Mouse (Mus musculus) limb, embryonic 12.5 days (tissue): Measurements from ENCODE around the gene Slc22a16. TPM values are rescaled to one million over a fixed set of nuclear protein-coding genes. Genes with fewer than 3 reads are reported as not detected.
A peak's percentile ranks its signal among the peaks of the same experiment; 100 is the strongest.

ENCODE experiments used
- ATAC-seq: fragments of 200-750 bp; cut with Nextera tagmentation; 2 replicates; pipeline ENCODE4 v1.8.0; 2017; ENCODE audit warnings: low read depth, moderate TSS enrichment; ENCODE audit not compliant: insufficient number of reproducible peaks, insufficient read depth, low FRiP score, low TSS enrichment
- H3K27ac ChIP-seq: fragments of 300-500 bp; sonication (generic); 2 replicates; pipeline ENCODE4 v1.5.1; 2016; ENCODE audit warnings: mild to moderate bottlenecking, moderate library complexity
- H3K27me3 ChIP-seq: fragments of 300-500 bp; sonication (generic); 2 replicates; pipeline ENCODE4 v1.6.1; 2016; ENCODE audit warnings: mild to moderate bottlenecking, moderate library complexity
- H3K36me3 ChIP-seq: fragments of 300-500 bp; sonication (generic); 2 replicates; pipeline ENCODE4 v1.6.1; 2016; ENCODE audit warnings: mild to moderate bottlenecking, moderate library complexity
- H3K4me1 ChIP-seq: fragments of 300-500 bp; sonication (generic); replicated peaks from 2 replicates; pipeline ENCODE4 v1.6.1; 2016
- H3K4me2 ChIP-seq: fragments of 300-500 bp; sonication (generic); 2 replicates; pipeline ENCODE4 v1.6.1; 2016; ENCODE audit warnings: mild to moderate bottlenecking, moderate library complexity
- H3K4me3 ChIP-seq: fragments of 300-500 bp; sonication (generic); replicated peaks from 2 replicates; pipeline ENCODE4 v1.5.1; 2016; ENCODE audit warnings: mild to moderate bottlenecking
- H3K9ac ChIP-seq: fragments of 300-500 bp; sonication (generic); replicated peaks from 2 replicates; pipeline ENCODE4 v1.6.1; 2016; ENCODE audit warnings: mild to moderate bottlenecking, moderate library complexity
- H3K9me3 ChIP-seq: fragments of 300-500 bp; sonication (generic); 2 replicates; pipeline ENCODE4 v1.6.1; 2016; ENCODE audit warnings: mild to moderate bottlenecking, moderate library complexity
- WGBS: fragments of 180-500 bp; shearing (Covaris S2); methylation state at CpG from one replicate; pipeline ENCODE4 v1.1.7; 2016; 5-methylcytosine and 5-hydroxymethylcytosine counted together
- polyA plus RNA-seq: library from polyadenylated mRNA; unstranded; fragments of >200 nt; fragmentation: Nextera tagmentation; extraction: Ambion mirVana; gene quantifications from 2 replicates; pipeline ENCODE4 v1.2.1, GENCODE M21; 2016

Gene Slc22a16
- polyA plus RNA-seq, 1 experiment from 2014 or later: not detected

GRCm38 (mm10) chr10:40617973-40618372 lies 47.8 kb downstream of the Slc22a16 start:
- no peaks in the 10 kb centered on the region for H3K27me3 ChIP-seq
- H3K4me1 ChIP-seq: no peaks in the 10 kb centered on the region
- no peak overlapping the region for H3K4me3 ChIP-seq
- H3K27ac ChIP-seq: no peak overlapping the region
- no peaks in the 10 kb centered on the region for H3K9me3 ChIP-seq
- H3K36me3 ChIP-seq: no peaks in the 10 kb centered on the region
- H3K9ac ChIP-seq: no peak overlapping the region
- no peak overlapping the region for H3K4me2 ChIP-seq
- no peak for ATAC-seq

DNA sequence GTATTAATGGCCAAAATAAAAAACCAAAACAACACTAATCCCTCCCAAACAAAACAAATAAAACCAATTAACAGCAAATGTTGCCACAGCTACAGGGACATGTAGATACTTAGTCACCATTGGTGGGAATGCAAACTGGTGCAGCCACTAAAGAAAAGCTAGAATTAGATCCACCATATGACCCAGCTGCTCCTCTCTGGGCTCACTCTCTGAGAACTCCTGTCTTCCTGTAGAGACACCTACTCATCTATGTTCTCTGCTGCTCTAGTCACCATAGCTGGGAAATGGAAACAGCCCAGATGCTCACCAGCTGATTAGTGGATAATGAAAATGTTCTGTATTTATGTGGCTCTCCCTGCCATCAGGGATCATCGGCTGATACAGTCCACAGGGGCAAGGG lies 49.6 kb downstream of the Slc22a16 start:
- H3K4me2 ChIP-seq: no peak overlapping the region
- 82% methylated on average over 1 of the region's 1 CpGs for WGBS
- H3K36me3 ChIP-seq: no peaks in the 10 kb centered on the region
- H3K27ac ChIP-seq: no peak overlapping the region
- ATAC-seq: no peak
- H3K9me3 ChIP-seq: no peaks in the 10 kb centered on the region
- H3K4me1 ChIP-seq: no peaks in the 10 kb centered on the region
- H3K4me3 ChIP-seq: no peak overlapping the region
- no peaks in the 10 kb centered on the region for H3K27me3 ChIP-seq
- H3K9ac ChIP-seq: no peak overlapping the region

DNA sequence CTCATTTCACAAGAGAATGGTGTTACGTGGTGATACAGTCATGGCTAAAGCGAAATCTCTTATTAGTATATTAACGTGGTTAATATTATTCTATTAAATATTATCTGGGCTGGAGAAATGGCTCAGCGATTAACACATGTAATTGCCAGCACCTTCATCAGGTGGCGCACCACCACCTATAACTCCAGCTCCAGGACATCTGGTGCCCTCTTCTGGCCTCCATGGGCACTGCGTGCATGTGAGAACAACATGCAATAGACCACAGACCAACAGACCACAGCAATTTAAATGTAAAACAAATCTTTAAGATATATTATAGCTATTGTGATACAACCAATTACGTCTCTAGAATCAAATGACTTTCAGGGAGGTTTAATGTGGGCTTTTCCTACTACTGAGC lies 59.0 kb downstream of the Slc22a16 start:
- no peak overlapping the region for H3K27ac ChIP-seq
- no peaks in the 10 kb centered on the region for H3K4me1 ChIP-seq
- no peak overlapping the region for H3K9ac ChIP-seq
- no peaks in the 10 kb centered on the region for H3K36me3 ChIP-seq
- no peaks in the 10 kb centered on the region for H3K9me3 ChIP-seq
- no peak for ATAC-seq
- no peak overlapping the region for H3K4me2 ChIP-seq
- H3K4me3 ChIP-seq: no peak overlapping the region
- no peaks in the 10 kb centered on the region for H3K27me3 ChIP-seq
- WGBS: 78% methylated on average over 7 of the region's 7 CpGs

DNA sequence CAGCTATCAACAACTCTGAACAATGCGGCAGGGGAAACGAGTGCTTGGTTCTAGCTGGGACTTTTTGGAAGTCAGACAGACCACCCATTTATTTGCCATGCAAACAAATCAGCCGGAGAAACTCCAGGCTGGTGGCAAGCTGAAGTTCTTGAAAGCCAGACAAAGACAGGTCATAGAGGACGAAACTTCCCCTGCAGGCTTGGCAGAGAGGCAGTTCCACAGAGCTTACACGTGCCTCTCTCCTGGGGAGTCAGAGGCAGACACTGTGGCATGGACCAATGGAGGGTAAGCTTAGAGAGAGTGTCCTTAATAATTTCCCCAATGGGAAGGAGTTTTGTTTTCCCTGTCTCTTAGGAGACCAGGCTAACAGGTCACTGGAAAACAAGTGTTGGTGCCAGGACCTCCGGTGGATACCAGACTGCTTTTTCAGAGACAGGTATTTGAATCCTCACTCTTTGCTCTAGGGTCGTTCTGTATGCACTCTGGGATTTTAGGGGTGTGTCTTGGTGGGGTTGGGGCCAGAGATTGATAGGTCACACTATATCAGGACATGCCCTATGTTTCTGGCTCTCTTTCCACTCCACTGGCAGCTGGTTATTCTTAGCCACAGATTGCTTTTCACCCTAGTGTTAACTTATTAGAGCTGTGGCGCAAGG lies 59.6 kb downstream of the Slc22a16 start, which contains the start of gene Ddo:
Ddo (plus strand) TSS at position 356 of the 656 bp plus-strand sequence.
- no peaks in the 10 kb centered on the region for H3K36me3 ChIP-seq
- no peak within 1 kb of the TSS for H3K9ac ChIP-seq
- no peaks in the 10 kb centered on the region for H3K9me3 ChIP-seq
- 74% methylated on average over 8 of the region's 8 CpGs for WGBS
- H3K4me1 ChIP-seq: no peaks in the 10 kb centered on the region
- no peaks in the 10 kb centered on the region for H3K27me3 ChIP-seq
- no peak within 1 kb of the TSS for H3K4me2 ChIP-seq
- H3K4me3 ChIP-seq: no peak within 1 kb of the TSS
- ATAC-seq: no peak
- H3K27ac ChIP-seq: no peak within 1 kb of the TSS

DNA sequence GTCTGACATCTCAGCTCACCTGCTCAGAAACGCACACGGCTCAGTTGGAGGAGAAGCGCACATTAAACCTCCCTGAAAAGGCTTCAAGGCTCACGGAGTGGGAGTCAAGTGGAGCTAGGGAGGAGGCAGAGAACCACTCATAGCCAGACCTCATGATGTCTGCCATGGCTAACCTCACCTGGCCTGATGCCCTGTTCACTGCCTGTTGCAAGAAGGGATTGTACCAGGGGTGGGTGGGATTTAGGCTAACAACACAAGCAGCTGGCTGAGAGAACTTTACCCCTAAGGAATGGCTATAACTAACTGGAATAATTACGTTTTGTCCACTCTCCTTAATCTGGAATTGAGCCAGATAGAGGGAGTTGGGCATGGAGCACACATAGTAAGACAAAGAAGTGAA lies 60.3 kb downstream of the Slc22a16 start:
- Histone ChIP-seq H3K4me3 (no peak overlapping the region), H3K9me3 (no peaks in the 10 kb centered on the region), H3K4me2 (no peak overlapping the region), H3K4me1 (no peaks in the 10 kb centered on the region), H3K27me3 (no peaks in the 10 kb centered on the region), H3K36me3 (no peaks in the 10 kb centered on the region), H3K9ac (no peak overlapping the region), H3K27ac (no peak overlapping the region)
- ATAC-seq: no peak
- WGBS: 76% methylated on average over 5 of the region's 5 CpGs

- Histone ChIP-seq H3K36me3 (no peaks in the 10 kb centered on the region), H3K9ac (no peak overlapping the region), H3K4me2 (no peak overlapping the region), H3K27ac (no peak overlapping the region), H3K9me3 (no peaks in the 10 kb centered on the region), H3K27me3 (no peaks in the 10 kb centered on the region), H3K4me1 (no peaks in the 10 kb centered on the region), H3K4me3 (no peak overlapping the region)
- 67% methylated on average over 9 of the region's 9 CpGs for WGBS
- ATAC-seq: no peak
These were observed 60.8 kb downstream of the Slc22a16 start for GRCm38 (mm10) chr10:40630961-40631360.

DNA sequence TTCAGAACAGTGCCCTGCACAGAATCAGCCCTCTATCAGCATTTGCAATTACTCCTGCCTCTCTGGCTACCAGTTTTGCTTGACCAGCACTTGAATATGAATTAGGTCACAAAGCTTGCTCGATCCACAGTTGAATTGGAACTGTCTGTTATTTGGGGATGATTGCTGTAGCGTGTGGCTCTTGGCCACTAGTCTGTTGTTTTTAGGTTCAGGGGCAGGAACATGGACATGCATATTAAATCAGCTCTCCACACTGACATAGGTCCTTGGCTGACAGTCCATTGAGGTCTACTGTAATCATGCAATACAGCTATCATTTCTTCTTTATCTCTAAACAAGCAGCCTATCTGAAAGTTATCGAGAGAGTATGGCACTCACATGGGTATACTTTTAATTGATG lies 62.0 kb downstream of the Slc22a16 start:
- Histone ChIP-seq H3K36me3 (no peaks in the 10 kb centered on the region), H3K9me3 (no peaks in the 10 kb centered on the region), H3K4me1 (peaks cover 1% of the 10 kb centered on the region; the same call in 1 of the 2 replicates), H3K27ac (no peak overlapping the region), H3K27me3 (no peaks in the 10 kb centered on the region), H3K4me3 (no peak overlapping the region), H3K4me2 (no peak overlapping the region), H3K9ac (no peak overlapping the region)
- no peak for ATAC-seq
- WGBS: 88% methylated on average over 3 of the region's 3 CpGs

DNA sequence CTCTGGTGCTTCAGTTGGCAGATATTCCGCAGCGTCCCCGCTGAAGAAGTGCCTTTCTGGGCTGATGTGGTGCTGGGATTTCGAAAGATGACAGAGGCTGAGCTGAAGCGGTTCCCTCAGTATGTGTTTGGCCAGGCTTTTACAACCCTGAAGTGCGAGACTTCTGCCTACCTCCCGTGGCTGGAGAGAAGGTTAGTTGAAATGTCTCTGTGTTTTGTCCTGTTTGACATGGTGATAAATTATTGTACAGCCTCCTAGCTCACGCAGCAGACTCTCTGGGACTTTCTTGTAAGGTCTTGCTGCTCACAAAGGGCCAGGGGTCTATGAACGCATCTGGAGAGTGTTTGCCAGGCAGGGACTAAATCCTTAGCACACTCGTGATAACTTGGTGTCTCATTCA lies 67.2 kb downstream of the Slc22a16 start:
- peaks cover 25% of the 10 kb centered on the region for H3K4me1 ChIP-seq
- H3K4me2 ChIP-seq: peak overlapping the region; percentile 6; the same call in 1 of the 2 replicates
- H3K9me3 ChIP-seq: no peaks in the 10 kb centered on the region
- ATAC-seq: no peak
- no peak overlapping the region for H3K27ac ChIP-seq
- no peak overlapping the region for H3K4me3 ChIP-seq
- no peak overlapping the region for H3K9ac ChIP-seq
- H3K27me3 ChIP-seq: no peaks in the 10 kb centered on the region
- no peaks in the 10 kb centered on the region for H3K36me3 ChIP-seq
- 14% methylated on average over 10 of the region's 10 CpGs for WGBS

DNA sequence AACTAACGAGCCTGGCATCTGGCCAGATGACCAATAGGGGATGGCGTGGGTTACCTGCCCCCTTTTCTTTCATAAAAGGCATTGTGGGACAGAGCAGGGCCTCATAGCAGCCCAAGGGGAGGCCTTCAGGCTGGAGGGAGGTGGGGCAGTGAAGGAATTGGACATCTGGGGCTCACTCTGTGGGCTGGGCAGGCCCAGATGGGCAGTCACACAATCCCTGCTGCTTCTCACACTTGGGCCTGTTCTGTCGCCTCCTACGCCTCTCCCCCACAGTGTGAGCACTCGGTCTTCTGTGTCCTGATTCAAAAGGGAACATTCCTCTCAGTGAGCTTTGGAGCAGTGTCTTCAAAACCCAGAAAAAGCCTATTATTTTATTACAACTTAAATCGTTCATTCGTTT lies 68.1 kb downstream of the Slc22a16 start:
- H3K4me1 ChIP-seq: peaks cover 25% of the 10 kb centered on the region
- 28% methylated on average over 7 of the region's 7 CpGs for WGBS
- ATAC-seq: peak; percentile 59; the same call in 1 of the 2 replicates
- H3K4me3 ChIP-seq: no peak overlapping the region
- H3K9me3 ChIP-seq: no peaks in the 10 kb centered on the region
- H3K36me3 ChIP-seq: no peaks in the 10 kb centered on the region
- H3K27me3 ChIP-seq: no peaks in the 10 kb centered on the region
- peak overlapping the region; percentile 23; the same call in 1 of the 2 replicates for H3K4me2 ChIP-seq
- H3K27ac ChIP-seq: no peak overlapping the region
- H3K9ac ChIP-seq: no peak overlapping the region

GRCm38 (mm10) chr10:40638823-40639819 lies 69.0 kb downstream of the Slc22a16 start:
- Histone ChIP-seq H3K9me3 (no peaks in the 10 kb centered on the region), H3K4me3 (no peak overlapping the region), H3K27me3 (no peaks in the 10 kb centered on the region), H3K9ac (no peak overlapping the region), H3K4me1 (peaks cover 25% of the 10 kb centered on the region), H3K4me2 (no peak overlapping the region), H3K36me3 (no peaks in the 10 kb centered on the region), H3K27ac (0 out of 2 replicates have a peak overlapping the region, but pooled peaks have one; percentile 19)
- no peak for ATAC-seq
- 53% methylated on average over 26 of the region's 26 CpGs for WGBS

- no peak overlapping the region for H3K4me2 ChIP-seq
- no peak overlapping the region for H3K9ac ChIP-seq
- no peak overlapping the region for H3K4me3 ChIP-seq
- ATAC-seq: no peak
- no peaks in the 10 kb centered on the region for H3K27me3 ChIP-seq
- WGBS: 91% methylated on average over 4 of the region's 4 CpGs
- no peak overlapping the region for H3K27ac ChIP-seq
- H3K36me3 ChIP-seq: no peaks in the 10 kb centered on the region
- no peaks in the 10 kb centered on the region for H3K9me3 ChIP-seq
- peaks cover 25% of the 10 kb centered on the region for H3K4me1 ChIP-seq
These were observed 70.3 kb downstream of the Slc22a16 start for GRCm38 (mm10) chr10:40640406-40640805.
